Mouse (Mus musculus): ENCODE measurements around the gene Cachd1. TPM values are rescaled to one million over a fixed set of nuclear protein-coding genes. Genes with fewer than 3 reads are reported as not detected.

Cachd1 gene
- polyA plus RNA-seq, 1 experiment: 10.3 TPM

DNA sequence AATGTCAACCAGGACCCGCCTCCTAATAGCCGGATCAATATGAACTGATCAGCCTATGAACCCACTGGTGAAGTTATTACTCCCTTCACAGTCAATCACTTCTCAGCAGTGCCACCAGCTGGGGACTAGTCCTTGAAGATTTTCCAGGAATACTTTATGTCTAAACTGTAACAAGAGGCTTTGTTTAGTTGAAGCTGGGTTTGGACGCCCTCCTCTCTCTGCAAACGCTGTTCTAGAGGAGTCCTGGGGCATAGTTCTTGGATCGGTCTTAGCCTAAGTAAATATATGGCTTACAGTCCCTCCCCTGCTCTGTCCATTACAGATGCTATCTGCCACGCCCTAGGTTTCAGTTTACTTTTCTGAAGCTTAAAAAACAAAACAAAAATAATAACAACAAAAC is 60.7 kb downstream of the Cachd1 start:
- Histone ChIP-seq H3K4me3 (replicated peaks; ENCODE audit: control insufficient read depth, low read depth, low read length) (no peak overlapping the region), H3K27ac (ENCODE audit: control insufficient read depth, insufficient read depth, low read depth, low read length, poor library complexity) (no peak overlapping the region), H3K4me1 (ENCODE audit: control insufficient read depth, insufficient read depth, low read length) (no peaks in the 10 kb centered on the region)
- TF ChIP-seq CTCF (IDR thresholded peaks at IDR 0.05; ENCODE audit: control insufficient read depth, insufficient read depth, low read length) (no peak), POLR2A (IDR thresholded peaks at IDR 0.05; ENCODE audit: borderline replicate concordance, control insufficient read depth, low read depth, low read length) (no peak)
- WGBS: 77% methylated on average over 6 of the region's 6 CpGs

DNA sequence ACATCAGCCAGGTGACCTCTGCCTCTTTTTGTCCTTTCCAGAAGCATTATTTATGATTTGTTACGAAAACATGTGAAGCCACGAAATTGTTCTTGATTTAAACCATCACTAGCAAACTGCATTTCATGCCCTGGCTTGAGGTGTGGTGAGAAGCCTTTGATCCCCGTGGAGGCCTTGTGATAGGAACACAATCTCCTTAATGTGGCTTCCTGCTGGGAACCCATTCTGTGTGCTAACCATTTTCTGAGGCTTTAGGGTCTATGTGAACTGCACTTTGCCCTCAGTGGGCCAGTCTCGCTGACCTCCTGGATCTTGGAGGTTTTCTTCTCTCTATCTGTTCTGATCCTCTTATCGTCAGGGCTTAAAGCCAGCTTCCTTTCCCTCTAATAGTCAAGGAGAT is 66.2 kb downstream of the Cachd1 start:
- WGBS: 65% methylated on average over 5 of the region's 5 CpGs
- H3K27ac ChIP-seq (ENCODE audit: control insufficient read depth, insufficient read depth, low read depth, low read length, poor library complexity): no peak overlapping the region
- TF ChIP-seq CTCF (IDR thresholded peaks at IDR 0.05; ENCODE audit: control insufficient read depth, insufficient read depth, low read length) (no peak), POLR2A (IDR thresholded peaks at IDR 0.05; ENCODE audit: borderline replicate concordance, control insufficient read depth, low read depth, low read length) (no peak)

DNA sequence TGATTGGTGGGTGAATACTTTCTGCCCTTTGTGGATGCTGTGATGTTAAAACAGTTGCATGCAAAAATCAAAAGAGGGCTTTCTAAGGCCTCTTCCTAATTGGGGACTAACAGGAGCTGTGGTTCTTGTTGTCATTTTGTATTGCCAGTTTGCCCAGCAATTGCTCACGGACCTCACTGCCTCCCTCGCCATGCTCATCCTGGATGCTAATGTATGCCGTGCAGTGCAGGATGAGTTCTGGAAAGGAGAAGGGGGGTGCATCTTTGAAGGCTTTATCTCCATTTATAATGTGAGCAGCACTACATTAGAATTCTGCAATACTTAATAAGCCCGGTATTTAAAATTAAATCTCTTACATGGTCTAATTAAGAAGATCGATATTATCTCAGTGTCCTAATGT is 66.6 kb downstream of the Cachd1 start:
- H3K4me3 ChIP-seq (replicated peaks; ENCODE audit: control insufficient read depth, low read depth, low read length): no peak overlapping the region
- TF ChIP-seq CTCF (IDR thresholded peaks at IDR 0.05; ENCODE audit: control insufficient read depth, insufficient read depth, low read length): no peak
- no peak for TF ChIP-seq POLR2A (IDR thresholded peaks at IDR 0.05; ENCODE audit: borderline replicate concordance, control insufficient read depth, low read depth, low read length)
- H3K4me1 ChIP-seq (ENCODE audit: control insufficient read depth, insufficient read depth, low read length): no peaks in the 10 kb centered on the region
- no peak overlapping the region for H3K27ac ChIP-seq (ENCODE audit: control insufficient read depth, insufficient read depth, low read depth, low read length, poor library complexity)
- WGBS: 86% methylated on average over 5 of the region's 5 CpGs

More for the DNA sequence above, 66.2 kb downstream of the Cachd1 start:
- H3K4me1 ChIP-seq (ENCODE audit: control insufficient read depth, insufficient read depth, low read length): no peaks in the 10 kb centered on the region
- no peak overlapping the region for H3K4me3 ChIP-seq (replicated peaks; ENCODE audit: control insufficient read depth, low read depth, low read length)

DNA sequence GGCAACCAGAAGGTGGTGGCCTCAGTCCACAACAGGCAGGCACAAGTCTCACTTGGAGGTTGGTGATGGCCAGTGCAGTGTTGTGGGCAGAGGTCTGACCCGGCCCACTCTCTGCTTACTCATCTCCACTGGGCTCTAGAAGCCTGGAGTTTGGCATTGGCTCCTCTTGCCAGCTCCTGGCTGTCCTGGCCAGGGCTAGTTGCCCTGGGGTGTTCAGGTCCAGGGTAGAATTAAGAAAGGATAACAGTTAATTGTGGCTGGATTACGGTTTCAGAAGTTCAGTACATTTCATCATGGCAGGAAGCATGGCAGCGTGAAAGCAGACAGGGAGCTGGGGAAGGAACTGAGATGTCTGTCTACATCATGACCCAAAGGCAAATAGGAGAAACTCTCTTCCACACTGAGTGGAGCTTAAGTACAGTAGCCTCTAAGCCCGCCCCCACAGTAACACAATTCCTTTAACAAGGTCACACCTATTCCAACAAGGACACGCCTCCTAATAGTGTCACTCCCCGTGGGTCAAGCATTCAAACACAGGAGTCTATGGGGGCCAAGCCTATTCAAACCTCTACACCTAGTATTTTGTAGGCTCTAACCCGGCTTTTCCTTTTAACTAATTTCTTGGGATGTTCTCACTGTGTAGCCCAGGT is 74.5 kb downstream of the Cachd1 start:
- WGBS: 66% methylated on average over 7 of the region's 7 CpGs

DNA sequence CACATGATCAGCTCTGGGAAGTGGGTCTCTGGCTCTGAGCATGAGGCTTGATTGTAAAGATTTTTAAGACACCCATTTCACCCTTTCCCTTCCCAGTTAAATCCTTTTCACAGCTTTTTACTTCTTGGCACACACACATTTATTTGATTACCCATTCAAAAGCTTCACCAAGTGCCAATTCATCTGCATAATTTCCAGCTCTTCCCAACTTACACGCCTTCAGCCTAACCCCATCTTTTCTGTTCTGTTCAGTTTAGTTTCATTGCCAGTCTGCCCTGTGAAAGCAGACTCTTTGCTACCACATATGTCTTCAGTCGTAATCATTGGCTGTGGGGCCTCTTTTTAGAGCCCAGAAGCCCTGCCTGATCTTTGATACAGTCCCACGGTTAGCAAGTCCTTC is 76.0 kb downstream of the Cachd1 start:
- 67% methylated on average over 3 of the region's 3 CpGs for WGBS

More for the DNA sequence above, 74.5 kb downstream of the Cachd1 start:
- no peak overlapping the region for H3K4me3 ChIP-seq (replicated peaks; ENCODE audit: control insufficient read depth, low read depth, low read length)
- no peak overlapping the region for H3K27ac ChIP-seq (ENCODE audit: control insufficient read depth, insufficient read depth, low read depth, low read length, poor library complexity)
- TF ChIP-seq POLR2A (IDR thresholded peaks at IDR 0.05; ENCODE audit: borderline replicate concordance, control insufficient read depth, low read depth, low read length) (no peak), CTCF (IDR thresholded peaks at IDR 0.05; ENCODE audit: control insufficient read depth, insufficient read depth, low read length) (no peak)
- no peaks in the 10 kb centered on the region for H3K4me1 ChIP-seq (ENCODE audit: control insufficient read depth, insufficient read depth, low read length)

DNA sequence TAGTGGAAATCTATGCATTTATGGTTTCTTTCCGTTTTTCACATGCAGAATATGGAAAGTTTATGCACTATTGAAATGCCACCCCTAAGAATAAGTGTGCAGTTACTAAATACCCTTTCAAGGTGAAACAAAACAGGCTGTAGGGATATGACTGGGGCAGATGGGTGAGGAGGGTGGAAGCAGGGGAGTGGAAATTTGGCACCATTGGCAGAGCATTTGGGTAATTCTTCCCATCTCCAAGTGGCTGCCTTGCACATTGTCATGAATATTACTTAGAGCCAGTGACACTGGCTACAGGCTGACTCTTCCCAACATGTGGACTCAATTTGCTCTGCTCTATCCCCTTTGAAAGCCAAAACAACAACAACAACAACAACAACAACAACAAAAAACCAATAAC is 77.0 kb downstream of the Cachd1 start:
- Histone ChIP-seq H3K4me1 (ENCODE audit: control insufficient read depth, insufficient read depth, low read length) (no peaks in the 10 kb centered on the region), H3K27ac (ENCODE audit: control insufficient read depth, insufficient read depth, low read depth, low read length, poor library complexity) (no peak overlapping the region), H3K4me3 (replicated peaks; ENCODE audit: control insufficient read depth, low read depth, low read length) (no peak overlapping the region)
- 62% methylated on average over 1 of the region's 1 CpGs for WGBS
- TF ChIP-seq POLR2A (IDR thresholded peaks at IDR 0.05; ENCODE audit: borderline replicate concordance, control insufficient read depth, low read depth, low read length) (no peak), CTCF (IDR thresholded peaks at IDR 0.05; ENCODE audit: control insufficient read depth, insufficient read depth, low read length) (no peak)

More for the DNA sequence above, 76.0 kb downstream of the Cachd1 start:
- Histone ChIP-seq H3K27ac (ENCODE audit: control insufficient read depth, insufficient read depth, low read depth, low read length, poor library complexity) (no peak overlapping the region), H3K4me1 (ENCODE audit: control insufficient read depth, insufficient read depth, low read length) (no peaks in the 10 kb centered on the region), H3K4me3 (replicated peaks; ENCODE audit: control insufficient read depth, low read depth, low read length) (no peak overlapping the region)
- no peak for TF ChIP-seq POLR2A (IDR thresholded peaks at IDR 0.05; ENCODE audit: borderline replicate concordance, control insufficient read depth, low read depth, low read length)
- no peak for TF ChIP-seq CTCF (IDR thresholded peaks at IDR 0.05; ENCODE audit: control insufficient read depth, insufficient read depth, low read length)

DNA sequence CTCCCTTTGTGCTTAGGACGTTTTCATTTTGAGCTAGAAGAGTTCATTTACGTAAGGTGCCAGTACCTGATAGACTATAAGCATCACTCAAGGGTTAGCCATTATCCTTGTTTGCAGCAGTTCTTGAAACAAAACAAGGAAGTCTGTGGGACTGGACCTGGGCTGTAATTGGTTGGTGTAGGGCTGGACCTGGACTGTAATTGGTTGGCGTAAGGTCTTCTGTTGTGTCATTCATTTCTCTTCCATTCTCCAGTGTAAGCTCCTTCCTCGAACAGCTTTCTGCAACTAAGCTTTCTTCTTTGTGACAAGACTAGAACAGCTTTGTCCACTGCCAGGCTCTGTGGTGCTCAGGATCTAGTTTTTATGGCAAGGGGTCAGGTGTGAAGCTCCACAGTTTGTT is 78.9 kb downstream of the Cachd1 start:
- no peak overlapping the region for H3K27ac ChIP-seq (ENCODE audit: control insufficient read depth, insufficient read depth, low read depth, low read length, poor library complexity)
- 63% methylated on average over 4 of the region's 4 CpGs for WGBS
- no peak overlapping the region for H3K4me3 ChIP-seq (replicated peaks; ENCODE audit: control insufficient read depth, low read depth, low read length)
- no peaks in the 10 kb centered on the region for H3K4me1 ChIP-seq (ENCODE audit: control insufficient read depth, insufficient read depth, low read length)
- TF ChIP-seq CTCF (IDR thresholded peaks at IDR 0.05; ENCODE audit: control insufficient read depth, insufficient read depth, low read length) (no peak), POLR2A (IDR thresholded peaks at IDR 0.05; ENCODE audit: borderline replicate concordance, control insufficient read depth, low read depth, low read length) (no peak)

DNA sequence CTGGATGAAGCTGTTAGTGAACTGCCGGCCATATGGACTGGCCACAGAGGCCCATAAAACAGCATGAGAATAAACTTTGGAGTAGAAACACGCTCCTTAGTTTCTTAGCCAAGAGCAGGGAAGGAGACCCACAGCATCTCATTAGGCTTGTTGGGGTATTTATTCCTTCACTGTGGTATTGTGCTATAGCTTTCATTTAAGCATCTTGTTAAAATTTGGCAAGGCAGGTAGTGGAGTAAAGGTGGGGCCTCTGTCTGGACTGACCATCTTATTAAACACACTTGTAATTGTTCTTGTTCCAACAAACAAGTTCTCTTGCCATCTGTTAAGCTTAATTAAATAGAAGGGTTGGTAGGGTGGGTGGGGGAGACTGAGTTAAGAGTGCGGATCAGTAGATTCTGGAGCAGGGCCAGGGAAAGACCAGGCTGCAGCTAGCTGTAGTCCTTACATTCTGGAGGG is 81.0 kb downstream of the Cachd1 start:
- no peak for TF ChIP-seq CTCF (IDR thresholded peaks at IDR 0.05; ENCODE audit: control insufficient read depth, insufficient read depth, low read length)
- no peak for TF ChIP-seq POLR2A (IDR thresholded peaks at IDR 0.05; ENCODE audit: borderline replicate concordance, control insufficient read depth, low read depth, low read length)
- no peak overlapping the region for H3K4me3 ChIP-seq (replicated peaks; ENCODE audit: control insufficient read depth, low read depth, low read length)
- WGBS: 78% methylated on average over 3 of the region's 3 CpGs
- H3K27ac ChIP-seq (ENCODE audit: control insufficient read depth, insufficient read depth, low read depth, low read length, poor library complexity): no peak overlapping the region
- H3K4me1 ChIP-seq (ENCODE audit: control insufficient read depth, insufficient read depth, low read length): no peaks in the 10 kb centered on the region
